Mouse (Mus musculus): ENCODE measurements around the gene Dlx2. TPM values are rescaled to one million over a fixed set of nuclear protein-coding genes. Genes with fewer than 3 reads are reported as not detected.
A peak's percentile ranks its signal among the peaks of the same experiment; 100 is the strongest.

The Dlx2 gene
- polyA plus RNA-seq, 1 experiment = not detected

GRCm38 (mm10) chr2:71517466-71518099, 29.0 kb downstream of the Dlx2 start:
- Histone ChIP-seq H3K4me1 (ENCODE audit: control insufficient read depth, insufficient read depth, low read length) (no peaks in the 10 kb centered on the region), H3K4me3 (ENCODE audit: insufficient read depth, low read length) (no peak overlapping the region), H3K27ac (ENCODE audit: insufficient read depth, low read depth, low read length) (no peak overlapping the region)
- no peak for TF ChIP-seq POLR2A (IDR thresholded peaks at IDR 0.05; ENCODE audit: borderline replicate concordance, low read depth, low read length)
- no peak for TF ChIP-seq CTCF (IDR thresholded peaks at IDR 0.05; ENCODE audit: low read depth, low read length)

DNA sequence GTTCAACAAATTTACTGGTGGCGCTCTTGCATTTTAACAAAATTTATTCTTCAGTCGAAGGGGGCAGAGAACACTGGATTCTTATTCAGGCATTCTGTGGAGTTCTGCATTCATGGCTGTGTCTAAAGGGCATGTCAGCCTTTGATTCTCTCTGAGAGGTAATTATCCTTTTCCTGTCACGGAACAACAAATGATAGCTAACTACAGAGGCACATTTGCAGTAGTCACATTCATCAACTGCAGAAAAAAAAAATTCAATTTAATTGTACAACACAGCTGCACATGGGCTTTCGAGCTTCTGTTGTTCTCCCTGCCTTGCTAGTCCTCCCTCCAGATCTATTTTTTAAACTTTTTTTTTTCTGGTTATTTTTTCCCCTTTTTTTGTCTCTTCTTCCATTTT, 29.6 kb downstream of the Dlx2 start:
- no peaks in the 10 kb centered on the region for H3K4me1 ChIP-seq (ENCODE audit: control insufficient read depth, insufficient read depth, low read length)
- no peak overlapping the region for H3K4me3 ChIP-seq (ENCODE audit: insufficient read depth, low read length)
- TF ChIP-seq POLR2A (IDR thresholded peaks at IDR 0.05; ENCODE audit: borderline replicate concordance, low read depth, low read length) (no peak), CTCF (IDR thresholded peaks at IDR 0.05; ENCODE audit: low read depth, low read length) (no peak)
- no peak overlapping the region for H3K27ac ChIP-seq (ENCODE audit: insufficient read depth, low read depth, low read length)

GRCm38 (mm10) chr2:71512326-71512725, 34.2 kb downstream of the Dlx2 start:
- no peak overlapping the region for H3K4me3 ChIP-seq (ENCODE audit: insufficient read depth, low read length)
- no peak overlapping the region for H3K27ac ChIP-seq (ENCODE audit: insufficient read depth, low read depth, low read length)
- TF ChIP-seq POLR2A (IDR thresholded peaks at IDR 0.05; ENCODE audit: borderline replicate concordance, low read depth, low read length) (no peak), CTCF (IDR thresholded peaks at IDR 0.05; ENCODE audit: low read depth, low read length) (no peak)
- H3K4me1 ChIP-seq (ENCODE audit: control insufficient read depth, insufficient read depth, low read length) = no peaks in the 10 kb centered on the region

- Histone ChIP-seq H3K27ac (ENCODE audit: insufficient read depth, low read depth, low read length) (no peak overlapping the region), H3K4me1 (ENCODE audit: control insufficient read depth, insufficient read depth, low read length) (no peaks in the 10 kb centered on the region), H3K4me3 (ENCODE audit: insufficient read depth, low read length) (no peak overlapping the region)
- no peak for TF ChIP-seq CTCF (IDR thresholded peaks at IDR 0.05; ENCODE audit: low read depth, low read length)
- no peak for TF ChIP-seq POLR2A (IDR thresholded peaks at IDR 0.05; ENCODE audit: borderline replicate concordance, low read depth, low read length)
Measured at GRCm38 (mm10) chr2:71511209-71511608, 35.3 kb downstream of the Dlx2 start.

GRCm38 (mm10) chr2:71504852-71505251, 41.7 kb downstream of the Dlx2 start:
- TF ChIP-seq POLR2A (IDR thresholded peaks at IDR 0.05; ENCODE audit: borderline replicate concordance, low read depth, low read length) (no peak), CTCF (IDR thresholded peaks at IDR 0.05; ENCODE audit: low read depth, low read length) (no peak)
- peaks cover 18% of the 10 kb centered on the region for H3K4me1 ChIP-seq (ENCODE audit: control insufficient read depth, insufficient read depth, low read length)
- H3K27ac ChIP-seq (ENCODE audit: insufficient read depth, low read depth, low read length) = 0 out of 2 replicates have a peak overlapping the region, but pooled peaks have one; percentile 15
- no peak overlapping the region for H3K4me3 ChIP-seq (ENCODE audit: insufficient read depth, low read length)

DNA sequence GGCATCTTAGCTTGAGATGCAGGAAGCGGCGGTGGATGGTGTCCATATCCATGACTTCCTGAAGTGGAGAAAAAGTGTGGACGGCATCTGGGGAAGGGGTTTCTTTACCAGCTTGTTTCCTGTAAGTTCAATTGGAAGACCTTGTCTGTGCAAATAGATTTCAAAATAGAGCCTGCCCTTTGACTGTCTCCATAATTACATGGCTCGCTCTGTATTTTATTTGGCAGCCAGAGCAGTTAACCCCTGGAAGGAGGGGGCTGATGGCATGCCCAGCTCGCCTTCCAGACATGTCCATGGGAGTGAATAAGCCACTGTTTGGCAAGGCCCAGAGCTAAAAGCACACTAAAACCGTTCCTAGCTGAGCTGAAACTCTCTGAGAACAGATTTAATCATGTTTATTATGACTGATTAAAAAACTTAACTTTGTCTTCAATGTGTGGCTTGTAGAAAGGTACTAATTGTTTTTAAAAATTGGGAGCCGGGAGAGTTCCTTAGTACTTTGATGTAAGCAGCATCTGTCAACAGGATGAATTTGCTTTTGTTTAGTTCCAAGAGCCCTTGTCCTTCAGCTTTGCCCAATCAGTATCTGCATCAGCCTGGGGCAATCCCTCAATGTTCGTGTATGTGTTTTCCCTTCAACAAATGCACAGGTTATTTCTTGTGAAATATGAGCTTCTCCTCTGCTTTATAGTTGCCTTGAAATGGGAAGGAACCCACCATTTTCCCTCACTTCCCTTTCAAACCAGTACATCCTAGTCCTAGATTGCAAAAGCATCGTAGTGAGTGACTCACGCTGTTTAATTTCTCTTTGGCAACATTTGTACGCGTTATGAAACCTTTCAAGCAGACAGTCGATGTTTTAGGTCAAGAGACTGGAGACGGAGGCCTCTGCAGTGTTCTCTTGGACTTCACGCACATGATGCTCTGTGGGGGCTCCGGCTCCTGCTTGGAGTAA, 47.0 kb downstream of the Dlx2 start:
- Histone ChIP-seq H3K4me1 (ENCODE audit: control insufficient read depth, insufficient read depth, low read length) (peaks cover 28% of the 10 kb centered on the region), H3K4me3 (ENCODE audit: insufficient read depth, low read length) (peak overlapping the region; percentile 10; the same call in 1 of the 2 replicates), H3K27ac (ENCODE audit: insufficient read depth, low read depth, low read length) (peak overlapping the region; percentile 55)
- no peak for TF ChIP-seq POLR2A (IDR thresholded peaks at IDR 0.05; ENCODE audit: borderline replicate concordance, low read depth, low read length)
- TF ChIP-seq CTCF (IDR thresholded peaks at IDR 0.05; ENCODE audit: low read depth, low read length) = no peak

- no peak overlapping the region for H3K4me3 ChIP-seq (ENCODE audit: insufficient read depth, low read length)
- H3K27ac ChIP-seq (ENCODE audit: insufficient read depth, low read depth, low read length) = no peak overlapping the region
- H3K4me1 ChIP-seq (ENCODE audit: control insufficient read depth, insufficient read depth, low read length) = peaks cover 23% of the 10 kb centered on the region
- TF ChIP-seq POLR2A (IDR thresholded peaks at IDR 0.05; ENCODE audit: borderline replicate concordance, low read depth, low read length) (no peak), CTCF (IDR thresholded peaks at IDR 0.05; ENCODE audit: low read depth, low read length) (no peak)
Measured at GRCm38 (mm10) chr2:71497175-71497574, 49.4 kb downstream of the Dlx2 start.

GRCm38 (mm10) chr2:71494971-71495370, 51.6 kb downstream of the Dlx2 start:
- H3K4me3 ChIP-seq (ENCODE audit: insufficient read depth, low read length) = no peak overlapping the region
- H3K27ac ChIP-seq (ENCODE audit: insufficient read depth, low read depth, low read length) = no peak overlapping the region
- peaks cover 19% of the 10 kb centered on the region for H3K4me1 ChIP-seq (ENCODE audit: control insufficient read depth, insufficient read depth, low read length)
- TF ChIP-seq POLR2A (IDR thresholded peaks at IDR 0.05; ENCODE audit: borderline replicate concordance, low read depth, low read length) = no peak
- TF ChIP-seq CTCF (IDR thresholded peaks at IDR 0.05; ENCODE audit: low read depth, low read length) = no peak

DNA sequence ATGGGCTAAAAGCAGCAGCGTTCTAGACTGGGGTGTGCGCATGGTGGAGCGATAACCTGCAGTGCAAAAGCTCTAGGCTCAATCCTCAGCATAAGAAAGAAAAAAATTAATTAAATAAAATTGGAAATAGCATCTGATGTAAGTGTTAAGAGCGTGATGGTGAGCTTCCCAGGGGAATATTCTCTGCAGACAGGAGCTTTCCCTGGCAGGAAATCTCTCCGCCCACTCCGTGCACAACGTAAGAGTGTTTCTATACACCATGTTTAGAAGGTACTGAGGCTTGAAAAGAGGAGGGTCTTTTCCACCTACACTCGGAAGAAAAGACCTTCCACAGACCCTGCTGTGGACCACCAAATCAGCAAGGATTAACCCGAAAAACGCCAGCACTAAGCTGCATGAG, 52.1 kb downstream of the Dlx2 start:
- H3K4me3 ChIP-seq (ENCODE audit: insufficient read depth, low read length) = no peak overlapping the region
- H3K27ac ChIP-seq (ENCODE audit: insufficient read depth, low read depth, low read length) = no peak overlapping the region
- H3K4me1 ChIP-seq (ENCODE audit: control insufficient read depth, insufficient read depth, low read length) = peaks cover 17% of the 10 kb centered on the region
- TF ChIP-seq POLR2A (IDR thresholded peaks at IDR 0.05; ENCODE audit: borderline replicate concordance, low read depth, low read length) = no peak
- no peak for TF ChIP-seq CTCF (IDR thresholded peaks at IDR 0.05; ENCODE audit: low read depth, low read length)

Other genes starting within 250 kb of the Dlx2 start
- 35.8 and 39.1 TPM in 2 replicates for gene Slc25a12, start 179.0 kb downstream of the Dlx2 start, polyA plus RNA-seq (2012; ENCODE audit: insufficient read depth, insufficient read length, missing spikeins)
- 44.3 and 47.5 TPM in 2 replicates for gene Hat1, start 157.8 kb downstream of the Dlx2 start, polyA plus RNA-seq (2012; ENCODE audit: insufficient read depth, insufficient read length, missing spikeins)
- 32.5 and 36.9 TPM in 2 replicates for gene Metap1d, start 93.5 kb downstream of the Dlx2 start, polyA plus RNA-seq (2012; ENCODE audit: insufficient read depth, insufficient read length, missing spikeins)
- not detected in 2 replicates for gene Dlx1, start 18.6 kb downstream of the Dlx2 start, polyA plus RNA-seq (2012; ENCODE audit: insufficient read depth, insufficient read length, missing spikeins)
- 144 and 160 TPM in 2 replicates for gene Itga6, start 198.9 kb upstream of the Dlx2 start, polyA plus RNA-seq (2012; ENCODE audit: insufficient read depth, insufficient read length, missing spikeins)

Measured in bone marrow macrophage, adult 2 months (primary cell).